Mouse (Mus musculus) myocyte (in vitro differentiated cells): ENCODE data around the gene Ifit1. TPM values are rescaled to one million over a fixed set of nuclear protein-coding genes. Genes with fewer than 3 reads are reported as not detected.

ENCODE experiments used
- H3K27me3 ChIP-seq: one replicate; pipeline ENCODE4 v1.6.1; 2011; ENCODE audit not compliant: control insufficient read depth, insufficient read depth, insufficient read length
- H3K36me3 ChIP-seq: one replicate; pipeline ENCODE4 v1.6.1; 2011; ENCODE audit not compliant: control insufficient read depth, insufficient read depth
- H3K4me2 ChIP-seq: one replicate; pipeline ENCODE4 v1.6.1; 2011; ENCODE audit warnings: low read depth, control low read depth
- H3K4me3 ChIP-seq: one replicate; pipeline ENCODE4 v1.5.1; 2011; ENCODE audit warnings: mild to moderate bottlenecking, control low read depth, moderate library complexity
- H3K79me2 ChIP-seq: one replicate; pipeline ENCODE4 v1.6.1; 2011; ENCODE audit not compliant: control insufficient read depth, insufficient read depth
- H3ac ChIP-seq: one replicate; pipeline ENCODE4 v1.6.1; 2011; ENCODE audit not compliant: control insufficient read depth, insufficient read length
- CEBPB ChIP-seq: IDR thresholded peaks from 2 replicates; pipeline ENCODE4 v1.6.1; 2011; ENCODE audit warnings: mild to moderate bottlenecking, moderate library complexity; ENCODE audit not compliant: poor library complexity, insufficient read depth, severe bottlenecking
- E2F4 ChIP-seq: IDR thresholded peaks from one replicate; pipeline ENCODE4 v1.6.1; 2011; ENCODE audit warnings: mild to moderate bottlenecking, control low read depth, moderate library complexity; ENCODE audit not compliant: insufficient read depth
- MAX ChIP-seq: IDR thresholded peaks from one replicate; pipeline ENCODE4 v1.6.1; 2011; ENCODE audit warnings: low read depth, mild to moderate bottlenecking, control low read depth
- MYOD1 ChIP-seq, 3 experiments: IDR thresholded peaks; one replicate each; pipeline ENCODE4 v1.6.1; 2011; ENCODE audit warnings: control low read depth in 2 of 3, low read depth in 2 of 3, mild to moderate bottlenecking in 2 of 3, moderate library complexity in 1 of 3; ENCODE audit not compliant: insufficient read length in 2 of 3, control insufficient read depth in 1 of 3
- MYOG ChIP-seq, 3 experiments: IDR thresholded peaks; one replicate each; pipeline ENCODE4 v1.6.1; 2011; ENCODE audit warnings: control low read depth in 2 of 3, low read depth in 2 of 3, mild to moderate bottlenecking in 2 of 3; ENCODE audit not compliant: insufficient read length in 2 of 3, control insufficient read depth in 1 of 3, insufficient read depth in 1 of 3
- POLR2A ChIP-seq: IDR thresholded peaks from one replicate; pipeline ENCODE4 v1.6.1; 2011; ENCODE audit warnings: low read depth, mild to moderate bottlenecking, control low read depth, moderate library complexity; ENCODE audit not compliant: insufficient read length
- POLR2AphosphoS2 ChIP-seq: IDR thresholded peaks from one replicate; pipeline ENCODE4 v1.6.1; 2011; ENCODE audit warnings: low read depth, control low read depth; ENCODE audit not compliant: insufficient read length
- REST ChIP-seq: IDR thresholded peaks from one replicate; pipeline ENCODE4 v1.6.1; 2011; ENCODE audit warnings: mild to moderate bottlenecking, control low read depth, moderate library complexity; ENCODE audit not compliant: insufficient read depth, insufficient read length
- SRF ChIP-seq: IDR thresholded peaks from one replicate; pipeline ENCODE4 v1.6.1; 2011; ENCODE audit warnings: low read depth; ENCODE audit not compliant: control insufficient read depth, insufficient read length
- TCF12 ChIP-seq: IDR thresholded peaks from one replicate; pipeline ENCODE4 v1.6.1; 2011; ENCODE audit warnings: mild to moderate bottlenecking, control low read depth; ENCODE audit not compliant: poor library complexity, insufficient read depth, severe bottlenecking
- TCF3 ChIP-seq: IDR thresholded peaks from one replicate; pipeline ENCODE4 v1.6.1; 2011; ENCODE audit warnings: low read depth, control low read depth; ENCODE audit not compliant: insufficient read length
- USF1 ChIP-seq: IDR thresholded peaks from one replicate; pipeline ENCODE4 v1.6.1; 2011; ENCODE audit warnings: low read depth, mild to moderate bottlenecking, control low read depth, moderate library complexity
- polyA plus RNA-seq: library from polyadenylated mRNA; unstranded; fragments of >200 nt; fragmentation: generic; extraction: Trizol; gene quantifications from one replicate; pipeline ENCODE4 v1.2.1, GENCODE M21; 2012; ENCODE audit warnings: missing spikeins

The Ifit1 gene
- polyA plus RNA-seq, 1 experiment = 0.53 TPM

GRCm38 (mm10) chr19:34678428-34678827 lies 37.8 kb downstream of the Ifit1 start:
- H3K4me3 ChIP-seq = no peak overlapping the region
- no peaks in the 10 kb centered on the region for H3K27me3 ChIP-seq
- H3K4me2 ChIP-seq = peak overlapping the region; percentile 12
- H3K36me3 ChIP-seq = no peaks in the 10 kb centered on the region
- H3ac ChIP-seq = no peak overlapping the region
- no peak for TF ChIP-seq REST
- TF ChIP-seq SRF = no peak
- TF ChIP-seq POLR2A = no peak
- no peak for TF ChIP-seq CEBPB
- TF ChIP-seq USF1 = no peak
- TF ChIP-seq MAX = no peak
- no peak for TF ChIP-seq TCF12
- TF ChIP-seq TCF3 = no peak
- no peak for TF ChIP-seq MYOG (IDR thresholded peaks at IDR 0.05; ENCODE audit: control insufficient read depth in 1 of 3, insufficient read depth in 1 of 3, insufficient read length in 2 of 3, low read depth in 2 of 3)
- no peak for TF ChIP-seq POLR2AphosphoS2
- no peak for TF ChIP-seq MYOD1 (IDR thresholded peaks at IDR 0.05; ENCODE audit: control insufficient read depth in 1 of 3, insufficient read length in 2 of 3, low read depth in 2 of 3)
- TF ChIP-seq E2F4 = no peak
- no peaks in the 10 kb centered on the region for H3K79me2 ChIP-seq

- Histone ChIP-seq H3K36me3 (no peaks in the 10 kb centered on the region), H3K4me3 (no peak overlapping the region), H3ac (no peak overlapping the region), H3K27me3 (no peaks in the 10 kb centered on the region), H3K79me2 (no peaks in the 10 kb centered on the region), H3K4me2 (no peak overlapping the region)
- no peak for TF ChIP-seq CEBPB
- TF ChIP-seq POLR2AphosphoS2 = no peak
- TF ChIP-seq MAX = no peak
- no peak for TF ChIP-seq USF1
- TF ChIP-seq MYOD1 (IDR thresholded peaks at IDR 0.05; ENCODE audit: control insufficient read depth in 1 of 3, insufficient read length in 2 of 3, low read depth in 2 of 3) = no peak
- TF ChIP-seq TCF12 = no peak
- no peak for TF ChIP-seq E2F4
- TF ChIP-seq TCF3 = no peak
- TF ChIP-seq MYOG (IDR thresholded peaks at IDR 0.05; ENCODE audit: control insufficient read depth in 1 of 3, insufficient read depth in 1 of 3, insufficient read length in 2 of 3, low read depth in 2 of 3) = no peak
- TF ChIP-seq POLR2A = no peak
- no peak for TF ChIP-seq REST
- no peak for TF ChIP-seq SRF
Measured at GRCm38 (mm10) chr19:34684857-34685256, 44.2 kb downstream of the Ifit1 start.

GRCm38 (mm10) chr19:34685530-34685929 lies 44.9 kb downstream of the Ifit1 start:
- H3ac ChIP-seq = no peak overlapping the region
- TF ChIP-seq POLR2A = no peak
- no peak for TF ChIP-seq CEBPB
- H3K4me3 ChIP-seq = no peak overlapping the region
- no peaks in the 10 kb centered on the region for H3K27me3 ChIP-seq
- H3K4me2 ChIP-seq = peak overlapping the region; percentile 45
- no peaks in the 10 kb centered on the region for H3K79me2 ChIP-seq
- no peaks in the 10 kb centered on the region for H3K36me3 ChIP-seq

GRCm38 (mm10) chr19:34691402-34691801 lies 50.7 kb downstream of the Ifit1 start:
- Histone ChIP-seq H3K79me2 (no peaks in the 10 kb centered on the region), H3K36me3 (no peaks in the 10 kb centered on the region), H3K4me2 (no peak overlapping the region), H3ac (no peak overlapping the region), H3K27me3 (no peaks in the 10 kb centered on the region), H3K4me3 (no peak overlapping the region)
- TF ChIP-seq USF1 (no peak), POLR2A (no peak), MYOG (IDR thresholded peaks at IDR 0.05; ENCODE audit: control insufficient read depth in 1 of 3, insufficient read depth in 1 of 3, insufficient read length in 2 of 3, low read depth in 2 of 3) (no peak), MYOD1 (IDR thresholded peaks at IDR 0.05; ENCODE audit: control insufficient read depth in 1 of 3, insufficient read length in 2 of 3, low read depth in 2 of 3) (no peak), CEBPB (no peak), SRF (no peak), MAX (no peak), TCF12 (no peak), POLR2AphosphoS2 (no peak), E2F4 (no peak), TCF3 (no peak), REST (no peak)

GRCm38 (mm10) chr19:34696352-34696986 lies 55.8 kb downstream of the Ifit1 start:
- Histone ChIP-seq H3K79me2 (no peaks in the 10 kb centered on the region), H3K4me3 (no peak overlapping the region), H3K27me3 (no peaks in the 10 kb centered on the region), H3K4me2 (no peak overlapping the region), H3K36me3 (no peaks in the 10 kb centered on the region), H3ac (no peak overlapping the region)
- TF ChIP-seq CEBPB = no peak
- TF ChIP-seq SRF = no peak
